Mouse (Mus musculus) lung, adult 2 months (tissue): ENCODE data around the gene Preb.

Experiments
- CTCF ChIP-seq: fragments of 200-500 bp; IDR thresholded peaks from 2 replicates; pipeline ENCODE4 v1.5.1; 2011; ENCODE audit warnings: mild to moderate bottlenecking, low read length, control low read depth; ENCODE audit not compliant: insufficient read depth
- POLR2A ChIP-seq: fragments of 200-500 bp; IDR thresholded peaks from 2 replicates; pipeline ENCODE4 v1.6.1; 2011; ENCODE audit warnings: low read depth, mild to moderate bottlenecking, control low read depth, low read length, borderline replicate concordance; ENCODE audit errors: extremely low read depth

GRCm38 (mm10) chr5:30913060-30913841 is 46.9 kb downstream of the Preb start, which contains the start of gene Emilin1:
- TF ChIP-seq CTCF (no peak), POLR2A (peak; percentile 51; the same call in 1 of the 2 replicates)
